Mouse (Mus musculus): Measurements from ENCODE around the gene Dcaf8.

Dcaf8 gene

DNA sequence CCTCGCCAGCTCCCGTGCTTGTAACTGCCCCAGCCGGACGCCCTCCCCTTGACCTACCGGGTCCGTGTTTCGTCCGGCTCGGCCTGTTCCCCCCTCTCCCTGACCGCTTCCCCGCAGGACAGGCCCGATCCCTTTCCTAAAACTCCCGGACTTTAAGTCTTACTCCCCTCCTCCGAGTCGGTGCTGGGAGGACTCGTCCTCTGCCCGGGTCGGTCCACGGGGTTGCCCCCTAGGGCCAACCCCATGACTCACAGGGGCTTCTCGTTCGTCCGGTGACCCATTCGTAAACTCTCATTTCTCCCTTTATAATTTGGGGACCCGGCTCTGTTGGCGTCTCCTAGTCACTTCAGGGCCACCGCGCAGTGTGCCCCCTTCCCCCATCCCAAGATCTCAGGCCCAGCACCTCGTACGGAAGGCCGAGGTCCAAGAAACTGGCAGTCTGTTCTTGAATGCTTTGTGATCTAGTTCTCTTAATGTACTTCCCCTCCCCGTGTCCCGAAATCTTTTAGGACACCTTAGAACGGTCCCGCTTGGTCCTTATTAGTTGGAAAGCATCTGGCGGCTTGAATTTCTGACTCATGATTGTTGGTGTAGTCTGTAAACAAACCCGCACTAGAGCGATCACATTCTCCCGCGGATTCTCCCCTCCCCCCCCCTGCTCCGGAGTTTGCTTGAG lies 533 bp downstream of the Dcaf8 start:
- peak in 1 of 2 experiments; percentile 67 for DNase-seq (ENCODE audit: low spot score in 2 of 2)

DNA sequence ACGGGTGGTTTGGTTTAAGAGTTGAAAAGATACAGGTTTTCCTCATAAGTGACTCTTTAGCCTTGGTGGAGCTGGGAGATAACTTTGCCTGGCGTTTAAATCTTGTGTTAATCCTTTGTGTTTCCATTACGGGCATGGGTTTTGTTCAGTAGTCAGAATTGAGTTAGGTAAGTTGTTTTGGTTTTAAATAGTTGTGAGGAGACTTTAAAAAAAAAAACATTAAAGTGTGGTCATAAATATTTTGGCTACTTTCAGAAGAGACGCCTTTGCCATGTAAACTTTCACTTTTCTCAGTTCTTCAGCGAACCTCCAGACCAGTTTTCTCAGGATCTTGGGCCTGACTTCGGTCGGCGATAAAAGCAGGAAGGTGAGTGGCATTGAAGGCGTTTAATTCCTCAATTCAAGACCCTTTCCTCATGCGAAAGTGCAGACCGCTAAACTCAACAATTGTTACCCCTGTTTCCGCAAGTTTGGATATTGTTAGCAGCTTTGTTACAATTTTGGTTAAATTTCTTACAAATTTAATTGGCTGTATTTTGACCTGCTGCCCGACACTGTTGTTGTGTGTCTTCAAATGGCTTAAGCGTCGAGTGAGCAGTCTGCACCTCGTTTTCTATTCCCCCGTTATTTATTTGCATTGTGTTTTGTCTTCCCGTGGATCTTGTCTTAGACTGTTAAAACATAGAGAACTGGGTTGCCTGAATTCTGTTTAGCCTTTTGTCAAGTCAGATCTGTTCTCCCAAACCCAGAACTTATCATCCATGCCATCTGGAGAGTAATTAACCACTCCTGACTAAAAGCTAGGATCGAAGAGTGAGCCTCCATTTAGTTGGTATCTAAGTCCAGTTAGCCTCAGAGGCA lies 1.3 kb downstream of the Dcaf8 start:
- peak in 1 of 2 experiments; percentile 30 for DNase-seq (ENCODE audit: low spot score in 2 of 2)

DNA sequence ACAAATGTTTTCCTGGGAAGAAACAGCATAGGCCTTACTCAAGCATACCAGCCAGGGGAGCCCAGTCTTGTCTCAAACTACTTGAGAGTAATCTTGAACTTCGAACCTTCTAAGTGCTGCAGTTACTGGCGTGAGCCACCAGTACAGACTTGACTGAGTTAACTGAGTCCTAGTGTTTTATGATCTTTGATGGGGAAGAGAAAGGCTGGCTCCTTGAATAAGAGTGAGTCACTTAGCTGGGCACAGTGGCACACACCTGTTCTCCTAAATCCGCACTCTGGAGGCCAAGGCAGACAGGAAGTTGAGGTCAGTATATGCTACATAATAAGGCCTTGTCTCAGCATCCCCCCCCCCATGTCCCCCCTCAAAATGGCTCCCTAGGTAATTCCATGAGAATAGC lies 6.7 kb downstream of the Dcaf8 start:
- DNase-seq (ENCODE audit: low spot score in 2 of 2) = no peak

DNA sequence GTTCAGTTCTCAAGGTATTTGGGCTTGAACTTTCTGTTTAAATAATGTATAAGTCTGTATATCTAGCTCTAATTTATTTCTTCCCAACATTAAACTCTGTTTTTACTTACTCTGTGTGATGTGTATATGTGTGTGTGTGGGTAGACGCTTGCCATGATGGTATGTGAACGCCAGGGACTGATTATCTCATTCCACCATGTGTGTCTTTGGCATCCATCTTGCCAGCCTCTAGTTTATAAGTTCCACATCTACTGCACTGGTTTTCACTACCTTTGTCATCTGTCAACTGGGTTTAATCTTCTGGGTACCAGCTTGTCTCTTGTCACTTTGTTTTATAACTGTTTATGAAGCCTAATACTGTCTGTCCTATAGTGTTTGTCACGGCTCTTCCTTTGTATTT lies 7.6 kb downstream of the Dcaf8 start:
- DNase-seq (ENCODE audit: low spot score in 2 of 2) = no peak

DNA sequence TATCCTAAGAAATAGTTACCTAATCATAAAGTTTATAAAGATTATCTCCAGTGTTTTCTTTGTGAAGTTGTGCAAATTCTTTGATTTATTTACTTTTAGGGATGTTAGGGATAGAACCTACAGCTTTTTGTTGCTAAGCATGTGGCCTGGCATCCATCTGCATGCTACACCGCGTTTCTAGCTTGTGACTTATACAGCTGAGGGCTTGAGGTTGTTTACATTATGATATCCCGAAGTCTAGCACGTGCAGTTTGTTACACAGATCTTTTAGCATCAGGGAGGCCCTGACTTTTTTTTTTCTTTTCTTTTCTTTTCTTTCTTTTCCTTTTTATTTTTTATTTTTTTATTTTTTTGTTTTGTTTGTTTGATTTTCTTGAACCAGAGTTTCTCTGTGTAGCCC lies 12.1 kb downstream of the Dcaf8 start:
- DNase-seq (ENCODE audit: low spot score in 2 of 2) = no peak

DNA sequence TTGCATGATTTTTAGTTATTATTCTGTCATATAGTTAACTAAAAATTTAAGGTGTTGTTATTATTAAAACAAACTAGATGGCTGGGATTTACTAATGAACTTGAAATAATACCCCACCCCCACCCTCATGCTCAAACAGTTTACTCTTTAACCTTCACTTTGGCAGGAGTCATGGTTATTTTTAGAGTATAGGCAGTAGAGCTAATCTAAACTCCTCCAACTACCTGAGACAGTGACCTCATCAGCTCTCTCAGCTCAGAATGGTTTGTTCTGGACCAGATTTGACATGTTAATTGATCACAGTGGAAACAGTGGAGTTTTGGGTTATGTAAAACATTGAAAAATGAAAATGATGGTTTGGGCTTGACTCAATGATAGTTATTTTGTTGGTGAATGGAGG lies 12.6 kb downstream of the Dcaf8 start:
- no peak for DNase-seq (ENCODE audit: low spot score in 2 of 2)

DNA sequence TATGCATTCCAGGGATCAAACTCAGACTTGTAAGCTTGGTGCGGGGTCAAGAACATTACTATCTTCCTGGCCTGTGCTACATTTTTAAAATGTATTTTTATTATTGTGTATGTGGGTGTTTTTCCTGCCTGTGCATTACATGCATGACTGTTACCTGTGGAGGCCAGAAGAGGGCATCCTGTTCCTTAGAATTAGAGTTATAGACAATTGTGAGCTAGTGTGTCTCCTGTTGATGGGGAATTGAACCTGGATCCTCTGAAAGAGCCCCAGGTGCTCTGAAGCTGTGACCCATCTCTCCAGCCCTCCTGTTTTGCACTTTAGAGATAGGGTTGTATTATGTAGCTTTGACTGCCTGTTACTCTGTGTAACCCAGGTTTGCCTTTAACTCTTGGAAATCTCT lies 14.1 kb downstream of the Dcaf8 start:
- DNase-seq (ENCODE audit: low spot score in 2 of 2) = no peak

DNA sequence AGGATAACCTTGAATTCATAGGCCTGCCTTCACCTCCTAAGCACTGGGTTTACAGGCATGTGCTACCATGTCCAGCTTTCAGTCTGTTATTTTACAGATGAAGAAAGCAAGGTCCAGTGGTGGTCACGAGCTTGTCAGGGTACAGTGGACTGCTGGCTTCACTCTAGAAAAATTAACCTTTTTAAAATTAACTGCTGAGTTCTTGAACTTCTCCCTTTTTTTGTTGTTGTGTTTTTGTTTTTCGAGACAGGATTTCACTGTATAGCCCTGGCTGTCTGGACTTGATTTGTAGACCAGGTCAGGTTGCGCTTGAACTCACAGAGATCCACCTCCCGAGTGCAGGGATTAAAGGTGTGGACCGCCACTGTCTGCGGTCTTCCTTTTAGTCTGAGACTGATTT lies 15.1 kb downstream of the Dcaf8 start:
- no peak for DNase-seq (ENCODE audit: low spot score in 2 of 2)

DNA sequence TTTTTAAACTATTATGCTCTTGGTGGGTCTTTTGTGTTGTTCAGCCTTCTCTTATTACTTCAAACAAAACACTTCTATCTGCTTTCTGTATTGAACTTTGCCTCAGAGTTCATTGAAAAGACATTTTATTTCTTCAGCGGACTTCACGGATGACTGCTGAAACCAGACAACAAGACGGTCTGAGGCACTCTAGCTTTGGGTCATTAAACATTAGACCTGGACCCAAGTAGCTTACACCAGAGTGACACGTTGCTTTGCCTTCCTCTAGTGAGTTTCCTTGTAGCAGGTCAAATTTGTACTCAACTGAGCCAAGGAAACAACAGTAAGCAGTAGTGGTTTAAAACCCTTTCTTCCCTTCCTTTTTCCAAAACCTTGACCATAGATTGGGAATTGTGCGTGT lies 20.0 kb downstream of the Dcaf8 start:
- no peak for DNase-seq (ENCODE audit: low spot score in 2 of 2)

DNA sequence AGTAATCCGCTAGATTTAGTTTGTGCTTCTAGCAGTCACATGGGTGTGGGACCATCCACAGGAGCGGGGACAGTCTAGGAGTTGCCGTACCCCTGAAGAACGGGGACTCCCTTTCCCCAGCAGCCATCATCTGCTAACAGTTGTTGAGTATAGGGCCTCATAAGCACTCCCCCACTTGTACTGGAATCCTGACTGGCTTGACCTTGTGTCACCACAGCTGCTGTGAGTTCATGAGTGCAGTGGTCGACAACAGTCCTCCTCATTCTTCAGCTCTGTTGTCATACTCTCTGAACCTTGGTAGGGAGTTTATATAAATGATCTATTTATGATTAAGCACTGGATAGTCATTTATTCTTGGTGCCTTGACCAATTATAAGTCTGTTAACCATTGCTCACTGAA lies 21.9 kb downstream of the Dcaf8 start:
- no peak for DNase-seq (ENCODE audit: low spot score in 2 of 2)

DNA sequence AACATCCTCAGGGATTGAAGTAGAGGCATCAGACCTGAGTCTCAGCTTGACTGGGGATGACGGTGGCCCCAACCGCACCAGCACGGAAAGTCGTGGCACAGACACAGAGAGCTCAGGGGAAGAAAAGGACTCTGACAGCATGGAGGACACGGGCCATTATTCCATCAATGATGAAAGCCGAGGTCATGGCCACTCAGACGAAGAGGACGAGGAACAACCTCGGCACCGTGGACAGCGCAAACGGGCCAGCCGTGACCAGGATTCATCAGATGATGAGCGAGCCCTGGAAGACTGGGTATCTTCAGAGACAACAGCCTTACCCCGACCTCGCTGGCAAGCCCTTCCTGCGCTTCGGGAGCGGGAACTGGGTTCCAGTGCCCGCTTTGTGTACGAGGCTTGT lies 24.5 kb downstream of the Dcaf8 start:
- no peak for DNase-seq (ENCODE audit: low spot score in 2 of 2)

DNA sequence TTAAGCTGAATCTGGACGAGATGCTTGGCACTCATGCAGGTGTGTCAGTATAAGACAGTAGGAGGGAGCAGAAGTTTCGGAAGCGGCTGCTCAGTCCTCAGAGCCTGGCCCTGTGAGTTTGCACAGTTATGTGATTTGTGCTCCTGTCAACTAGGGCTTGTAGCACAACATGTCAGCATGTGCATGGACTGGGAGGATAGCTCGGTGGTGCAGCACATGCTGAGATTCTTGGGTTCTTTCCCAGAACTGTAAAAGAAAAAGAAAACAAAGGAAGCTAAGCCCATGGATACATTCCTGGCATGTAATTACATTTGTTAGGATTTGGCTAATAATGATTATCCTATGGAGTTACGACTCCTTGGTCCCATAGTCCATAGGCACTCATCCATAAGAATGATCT lies 25.3 kb downstream of the Dcaf8 start:
- DNase-seq (ENCODE audit: low spot score in 2 of 2) = no peak

DNA sequence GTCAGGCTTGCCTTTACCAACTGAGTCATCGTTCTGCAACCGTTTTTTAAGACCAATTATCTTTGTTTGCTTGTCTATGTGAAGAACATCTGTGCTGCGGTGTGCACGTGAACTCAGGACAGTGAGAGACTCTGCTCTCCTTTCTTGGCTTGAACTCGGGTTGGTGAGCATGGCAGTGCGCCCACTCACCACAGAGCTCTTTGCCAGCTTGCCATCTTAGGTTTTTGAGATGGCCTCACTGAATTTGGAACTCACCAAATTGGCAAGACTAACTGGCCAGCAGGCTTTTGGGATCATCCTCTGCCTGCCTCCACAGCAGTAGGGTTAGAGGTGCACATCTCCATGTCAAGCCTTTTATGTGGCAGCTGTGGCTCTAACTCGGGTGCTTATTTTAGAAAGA lies 29.9 kb downstream of the Dcaf8 start:
- no peak for DNase-seq (ENCODE audit: low spot score in 2 of 2)

DNA sequence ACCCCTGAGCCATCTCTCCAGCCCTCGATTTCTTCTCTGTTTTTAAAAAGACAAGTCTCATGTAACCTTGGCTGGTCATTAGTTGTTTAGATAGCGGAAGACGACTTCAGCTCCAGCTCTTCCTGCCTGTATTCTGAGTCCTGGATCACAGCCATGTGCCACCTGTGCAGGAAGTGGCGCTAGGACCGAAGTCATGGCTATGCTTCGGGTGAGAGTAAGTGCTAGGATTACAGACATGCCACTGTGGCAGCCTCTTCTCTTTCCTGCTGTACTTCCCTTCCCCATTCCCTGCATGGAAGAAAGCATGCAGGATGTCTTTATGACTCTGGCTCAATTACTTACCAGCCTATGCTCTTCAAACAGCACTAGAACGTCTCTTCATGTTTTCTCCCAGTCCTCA lies 31.2 kb downstream of the Dcaf8 start:
- no peak for DNase-seq (ENCODE audit: low spot score in 2 of 2)

DNA sequence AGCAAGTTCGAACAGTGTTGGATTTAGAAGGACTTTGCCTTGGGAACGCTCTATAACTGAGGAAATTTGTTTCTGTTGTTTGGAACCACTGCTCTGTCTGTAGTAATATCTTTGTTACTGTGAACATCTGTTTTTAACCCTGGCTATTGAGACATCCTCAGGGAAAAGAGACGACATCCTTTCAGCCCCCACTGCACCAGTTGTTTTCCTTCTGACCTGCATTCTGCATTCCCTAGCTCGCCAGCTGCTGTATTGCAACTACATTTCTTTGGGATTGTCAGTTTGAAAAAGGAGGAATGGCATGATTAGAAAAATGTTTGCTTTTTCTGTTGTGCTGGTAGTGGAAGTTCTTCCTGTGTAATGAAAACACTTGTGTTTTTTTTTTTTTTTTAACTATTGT lies 33.0 kb downstream of the Dcaf8 start:
- DNase-seq (ENCODE audit: low spot score in 2 of 2) = no peak

DNA sequence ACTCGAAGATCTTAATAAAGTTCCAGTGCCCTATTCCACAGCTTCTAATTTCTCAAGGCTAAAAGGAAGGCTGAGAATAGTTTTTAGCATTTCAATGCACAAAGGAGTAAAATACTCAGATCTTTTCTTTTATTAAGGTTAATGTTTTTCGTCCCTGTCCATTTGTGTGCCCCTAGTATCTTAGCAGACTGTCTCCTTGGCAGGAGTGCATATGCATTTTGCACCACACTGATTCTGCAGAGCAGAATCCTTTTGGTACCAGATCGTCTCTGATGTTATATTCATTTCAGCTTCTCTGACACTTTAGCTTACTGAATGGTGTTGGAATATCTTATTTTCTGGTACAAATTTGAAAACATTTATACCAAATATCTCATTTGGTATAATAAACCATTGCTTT lies 33.9 kb downstream of the Dcaf8 start:
- no peak for DNase-seq (ENCODE audit: low spot score in 2 of 2)

DNA sequence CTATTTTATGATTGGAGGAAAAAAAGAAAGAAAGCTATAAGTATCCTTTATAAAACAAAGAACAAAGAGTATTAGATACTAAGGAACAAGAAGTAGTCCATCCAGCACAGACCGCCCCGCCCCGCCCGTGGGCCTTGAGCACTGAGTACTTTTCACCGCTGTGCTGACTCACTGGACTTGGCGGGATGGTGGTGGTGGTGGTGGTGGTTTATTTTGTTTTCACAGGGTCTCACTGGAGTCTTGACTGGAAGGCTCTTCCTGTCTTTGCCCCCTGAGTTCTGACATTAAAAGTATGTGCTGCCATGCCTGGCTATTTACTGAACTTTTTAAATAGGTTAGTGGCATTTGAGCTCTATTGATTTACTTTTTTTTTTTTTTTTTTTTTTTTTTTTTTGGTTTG lies 35.2 kb downstream of the Dcaf8 start:
- no peak for DNase-seq (ENCODE audit: low spot score in 2 of 2)

DNA sequence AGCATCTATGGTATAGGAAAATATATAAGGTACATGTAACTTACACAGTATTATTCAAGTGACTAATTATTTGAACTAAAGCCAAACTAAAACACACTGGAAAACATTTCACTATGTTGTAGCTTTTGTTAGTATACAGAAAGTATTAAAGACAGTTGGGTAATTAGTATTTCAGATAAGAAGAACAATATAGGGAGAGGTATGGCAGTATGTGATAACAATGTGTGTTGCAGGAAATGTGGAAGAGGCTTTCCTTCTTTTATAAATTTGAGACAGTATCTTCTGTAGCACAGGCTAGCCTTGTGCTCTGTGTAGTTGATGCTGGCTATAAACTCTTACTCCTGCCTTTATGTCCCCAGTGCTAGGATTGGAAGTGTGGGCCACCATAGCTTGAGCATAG lies 36.0 kb downstream of the Dcaf8 start:
- no peak for DNase-seq (ENCODE audit: low spot score in 2 of 2)

DNA sequence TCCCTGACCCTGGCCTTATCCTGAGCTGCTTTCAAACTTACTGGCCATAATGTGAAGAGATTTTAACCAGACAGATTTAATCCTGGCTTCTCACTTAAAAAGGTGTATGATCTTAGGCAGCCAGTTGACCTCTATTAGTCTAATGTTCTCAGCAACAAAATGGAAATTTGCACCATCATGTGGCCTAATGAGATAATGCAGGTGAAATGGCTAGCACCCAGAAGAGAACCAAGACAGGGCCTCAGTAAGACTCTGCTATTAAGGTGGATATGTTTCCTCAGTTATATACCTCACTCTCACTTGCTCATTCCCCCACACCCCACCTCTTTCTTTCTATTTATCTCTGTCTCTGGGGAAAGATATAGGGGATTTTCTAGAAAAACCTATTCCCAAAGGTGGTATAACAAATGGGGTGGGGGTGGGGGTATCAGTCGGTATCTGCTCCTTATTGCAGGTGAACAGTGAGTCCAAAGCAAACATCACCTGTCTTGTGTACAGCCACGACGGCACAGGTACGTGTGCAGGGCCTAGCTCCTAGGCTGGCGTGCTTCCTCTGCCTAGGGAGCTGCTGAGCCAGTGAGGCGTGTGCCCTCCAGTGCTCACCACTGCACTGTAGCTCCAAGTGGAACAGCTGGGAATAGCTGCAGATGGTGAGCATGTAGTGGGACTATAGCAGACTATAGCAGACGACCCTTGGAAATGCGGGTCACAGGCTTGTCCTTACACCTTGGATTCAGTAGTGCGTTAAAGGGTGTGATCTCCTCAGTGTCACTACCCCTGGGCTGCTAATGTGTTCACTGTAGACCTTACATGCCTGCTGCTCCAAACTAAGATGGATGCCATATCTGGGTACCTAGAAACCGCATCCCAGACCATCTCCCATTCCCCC lies 38.8 kb downstream of the Dcaf8 start:
- no peak for DNase-seq (ENCODE audit: low spot score in 2 of 2)

DNA sequence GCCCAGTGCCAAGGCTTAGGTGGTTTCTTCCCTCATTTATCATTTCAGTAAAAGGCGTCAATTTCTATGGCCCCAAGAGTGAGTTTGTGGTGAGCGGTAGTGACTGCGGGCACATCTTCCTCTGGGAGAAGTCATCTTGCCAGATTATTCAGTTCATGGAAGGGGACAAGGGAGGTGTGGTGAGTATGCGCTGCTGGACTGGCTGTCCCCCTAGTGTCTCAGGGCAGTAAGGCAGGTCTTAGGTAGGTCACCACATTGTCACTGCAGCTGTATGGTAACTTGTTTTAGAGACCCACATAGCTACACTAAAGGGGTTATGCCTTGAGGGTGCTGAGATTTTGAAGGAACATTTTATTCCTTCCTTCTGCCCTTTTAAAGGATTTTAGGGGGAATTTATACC lies 41.0 kb downstream of the Dcaf8 start:
- no peak for DNase-seq (ENCODE audit: low spot score in 2 of 2)

DNA sequence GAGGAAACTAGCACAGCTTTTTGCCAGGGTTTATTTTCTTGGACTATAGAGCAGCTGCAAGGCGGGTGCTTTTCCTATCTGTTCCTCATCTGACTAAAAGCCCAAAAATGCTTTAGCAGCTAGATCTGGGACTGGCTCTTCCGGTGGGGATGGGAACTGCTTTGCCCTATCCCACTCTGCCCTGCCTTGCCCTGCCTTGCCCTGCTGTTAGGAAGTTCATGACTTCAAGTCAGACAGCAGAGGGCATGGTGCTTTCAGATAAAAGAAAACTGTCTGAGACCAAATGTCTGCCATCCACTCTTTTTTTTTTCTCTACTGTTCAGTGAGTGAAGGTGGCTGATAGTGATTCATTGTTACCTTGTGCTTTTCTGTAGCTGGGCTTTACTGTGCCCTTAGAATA lies 43.7 kb downstream of the Dcaf8 start:
- DNase-seq (ENCODE audit: low spot score in 2 of 2) = no peak

DNA sequence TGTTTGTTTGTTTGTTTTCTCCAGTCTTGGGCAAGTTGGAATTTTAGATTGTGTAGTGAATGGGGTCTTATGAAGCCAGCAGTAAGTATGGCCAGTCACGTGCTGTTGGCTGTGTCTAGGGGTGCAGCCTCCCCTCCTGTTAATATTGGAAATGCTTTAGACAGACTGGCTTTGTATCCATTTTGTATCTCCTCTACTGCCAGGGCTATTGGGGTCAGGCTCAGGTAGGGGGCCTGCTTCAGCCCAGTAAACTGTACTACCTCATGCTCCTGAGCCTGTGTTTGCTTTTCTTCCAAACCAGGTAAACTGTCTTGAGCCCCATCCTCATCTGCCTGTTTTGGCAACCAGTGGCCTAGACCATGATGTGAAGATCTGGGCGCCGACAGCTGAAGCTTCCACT lies 44.3 kb downstream of the Dcaf8 start:
- no peak for DNase-seq (ENCODE audit: low spot score in 2 of 2)

DNA sequence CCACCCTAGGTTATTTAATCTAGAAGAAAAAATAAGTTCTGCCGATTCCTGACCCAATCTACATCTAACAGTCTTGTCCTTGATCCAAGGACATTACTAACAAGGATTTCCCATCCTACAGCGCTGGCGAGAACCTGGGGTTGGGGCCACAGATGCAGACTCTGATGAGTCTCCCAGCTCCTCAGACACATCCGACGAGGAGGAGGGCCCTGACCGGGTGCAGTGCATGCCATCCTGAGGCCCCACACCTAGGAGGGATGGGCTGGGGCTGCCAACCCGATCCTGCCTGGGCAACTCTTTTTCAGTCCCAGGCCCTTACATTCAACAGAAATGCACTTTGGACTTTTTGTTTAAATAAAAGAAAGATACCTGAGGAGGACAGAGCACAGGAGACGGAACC lies 46.6 kb downstream of the Dcaf8 start:
- DNase-seq (ENCODE audit: low spot score in 2 of 2) = no peak
